Mouse (Mus musculus): ENCODE measurements at regions not wholly inside any gene's neighbourhood (a gene's known extent, or its start where the extent isn't known, plus 50 kb on each side); places are given as distances from the start of the nearest gene placed in this dataset.

DNA sequence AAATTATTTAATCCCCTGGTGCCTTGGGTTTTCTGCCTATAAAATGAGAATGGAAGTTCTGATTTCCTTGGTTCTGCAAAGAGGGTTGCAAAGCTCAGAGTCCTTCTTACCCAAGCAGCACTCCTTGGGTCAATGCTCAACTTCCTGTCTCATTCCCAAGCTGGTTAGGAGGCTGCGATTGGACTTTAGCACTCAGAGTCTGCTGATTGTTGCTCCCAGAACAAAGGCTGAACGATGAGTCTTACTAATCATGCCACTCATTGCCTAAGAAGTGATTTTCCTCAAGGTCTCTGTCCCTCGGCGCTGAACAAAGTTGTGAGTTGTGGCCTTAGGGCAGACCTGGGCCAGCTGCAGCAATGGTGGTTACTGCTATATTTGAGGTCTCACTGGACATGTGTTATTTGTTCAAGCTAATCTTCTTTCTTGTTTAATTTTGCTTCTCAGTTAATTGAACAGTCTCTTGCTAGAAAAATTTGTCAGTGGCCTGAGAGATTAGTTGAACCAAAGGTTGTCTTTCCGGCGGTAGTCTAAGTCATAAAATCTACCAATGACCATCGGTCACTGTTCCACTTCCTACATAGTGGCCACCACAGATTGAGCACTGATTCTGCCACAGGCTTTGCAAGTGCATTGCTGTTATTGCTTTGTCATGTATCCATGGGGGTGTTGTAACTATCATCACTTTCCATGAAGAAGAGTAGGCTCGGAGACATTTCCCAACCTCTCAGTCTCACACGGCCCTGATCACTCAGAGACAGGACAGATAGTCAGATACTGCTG is 101.2 kb upstream of the Gm15217 start:
- no peak for ATAC-seq (replicated peaks; ENCODE audit: poor library complexity)

GRCm38 (mm10) chr14:46292398-46292797 is 86.8 kb upstream of the Gm15217 start:
- ATAC-seq (replicated peaks; ENCODE audit: poor library complexity), result no peak

DNA sequence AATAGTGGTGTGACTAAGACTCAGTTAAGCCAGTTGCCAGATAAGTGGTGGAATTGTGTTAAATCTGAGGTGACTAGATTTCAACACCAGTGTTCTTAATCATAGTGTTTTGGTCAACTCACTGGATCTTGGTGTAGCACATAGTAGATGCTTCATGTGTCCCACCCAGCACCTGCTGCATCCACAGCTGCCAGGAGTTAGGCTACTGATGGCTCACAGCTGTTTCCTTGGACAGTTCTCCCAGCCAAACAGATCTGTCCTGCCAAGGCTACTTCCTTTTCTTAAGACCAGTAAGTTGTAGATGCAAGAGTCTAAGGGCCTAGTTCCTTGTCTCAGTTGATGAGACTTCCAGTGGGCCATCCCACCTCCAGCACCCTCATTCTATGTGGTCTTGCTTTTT is 82.9 kb upstream of the Gm15217 start:
- no peak for ATAC-seq (replicated peaks; ENCODE audit: poor library complexity)

- ATAC-seq (replicated peaks; ENCODE audit: poor library complexity), result no peak
These were observed 78.7 kb upstream of the Gm15217 start for GRCm38 (mm10) chr14:46300546-46300945.

- no peak for ATAC-seq (replicated peaks; ENCODE audit: poor library complexity)
These were observed 76.6 kb upstream of the Gm15217 start for GRCm38 (mm10) chr14:46302601-46303000.

DNA sequence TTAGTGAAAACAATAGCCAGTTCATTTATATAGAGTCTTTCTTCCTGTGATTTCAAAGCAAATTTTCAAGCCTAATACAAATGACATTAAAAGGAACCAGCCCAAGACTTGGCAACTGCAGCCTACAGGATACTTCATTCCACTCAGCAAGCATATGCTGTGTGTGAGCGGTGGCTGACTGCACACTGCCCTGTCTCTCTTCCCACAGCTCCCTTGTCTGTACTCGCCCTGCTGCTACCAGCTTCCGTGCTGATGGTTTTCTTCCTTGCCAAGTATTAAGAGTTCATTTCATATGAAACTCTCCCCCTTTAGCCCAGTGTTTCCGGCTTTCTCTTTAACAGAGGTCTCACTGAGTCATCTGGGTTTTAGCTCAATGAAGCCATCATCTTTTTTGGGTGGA is 73.9 kb upstream of the Gm15217 start:
- no peak for ATAC-seq (replicated peaks; ENCODE audit: poor library complexity)

GRCm38 (mm10) chr14:46313064-46313463 is 66.2 kb upstream of the Gm15217 start:
- no peak for ATAC-seq (replicated peaks; ENCODE audit: poor library complexity)

- no peak for ATAC-seq (replicated peaks; ENCODE audit: poor library complexity)
These were observed 62.7 kb upstream of the Gm15217 start for GRCm38 (mm10) chr14:46316521-46316920.

GRCm38 (mm10) chr14:46317406-46318045 is 61.7 kb upstream of the Gm15217 start:
- ATAC-seq (replicated peaks; ENCODE audit: poor library complexity), result no peak

DNA sequence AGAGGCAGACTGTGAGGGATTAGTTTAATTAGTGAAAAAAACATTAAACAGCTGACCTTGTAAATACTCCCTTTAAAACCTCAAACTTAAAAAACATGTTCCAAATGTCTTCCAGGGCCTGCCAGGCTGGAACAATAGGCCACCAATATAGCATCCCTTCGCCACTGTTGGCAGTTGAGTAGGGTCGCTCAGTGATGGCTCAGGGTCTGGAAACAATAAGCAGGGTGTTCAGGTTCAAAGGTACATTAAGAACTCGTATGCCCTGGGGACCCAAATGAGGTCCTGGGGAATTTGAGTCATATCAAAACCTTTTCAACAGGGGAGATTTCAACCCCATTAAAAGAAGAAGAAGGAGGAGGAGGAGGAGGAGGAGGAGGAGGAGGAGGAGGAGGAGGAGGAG is 51.1 kb upstream of the Gm15217 start:
- ATAC-seq (replicated peaks; ENCODE audit: poor library complexity), result no peak
